Comparison of ENCODE assay signal across 8 mouse cellular contexts in the genomic region with DNA sequence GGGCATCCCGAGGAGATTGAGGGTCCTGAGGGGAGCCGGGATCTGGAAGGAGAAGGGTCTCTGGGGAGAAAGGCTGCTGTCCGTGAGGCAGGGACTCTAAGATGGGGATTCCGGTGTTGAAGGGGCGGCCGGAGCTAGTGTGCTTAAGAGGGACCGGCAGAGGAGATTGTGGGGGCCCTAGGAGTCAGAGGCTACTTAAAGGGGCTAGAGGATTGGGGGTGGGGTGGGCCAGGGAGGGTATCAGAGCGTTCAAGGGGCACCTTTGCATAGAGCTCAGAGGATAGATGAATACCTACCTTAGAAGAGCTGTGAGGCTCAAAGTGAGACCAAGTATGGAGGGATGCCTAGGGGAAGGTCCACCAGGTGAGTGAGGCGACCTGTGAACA. TPM values are rescaled to one million over a fixed set of nuclear protein-coding genes. Genes with fewer than 3 reads are reported as not detected.
DNase-seq lines count a peak whose midpoint lies in the region; ATAC-seq and TF ChIP-seq lines count a peak whose summit lies in the region.

No protein-coding gene starts in this region.

- 2% methylated on average over 9 of the region's 9 CpGs for WGBS in kidney, embryonic 14.5 days
- 1% methylated on average over 9 of the region's 9 CpGs for WGBS in hindbrain, embryonic 13.5 days
- WGBS in midbrain, embryonic 13.5 days: 1% methylated on average over 9 of the region's 9 CpGs

- H3K9ac ChIP-seq in kidney, embryonic 14.5 days (ENCODE audit: low read depth, low read length): peak overlapping the region; percentile 91
- peak overlapping the region; percentile 97 for H3K9ac ChIP-seq in hindbrain, embryonic 13.5 days
- H3K9ac ChIP-seq in midbrain, embryonic 13.5 days (replicated peaks): peak overlapping the region; percentile 94

- TF ChIP-seq CTCF in Patski (IDR thresholded peaks at IDR 0.05): no peak

- no peaks in the 10 kb centered on the region for H3K9me3 ChIP-seq in kidney, embryonic 14.5 days (ENCODE audit: control insufficient read depth, low read length)
- H3K9me3 ChIP-seq in hindbrain, embryonic 13.5 days: no peaks in the 10 kb centered on the region
- H3K9me3 ChIP-seq in midbrain, embryonic 13.5 days: no peaks in the 10 kb centered on the region

- peak; percentile 45 for ATAC-seq in kidney, embryonic 14.5 days (ENCODE audit: low FRiP score, low TSS enrichment)
- ATAC-seq in Patski: peak; percentile 4
- peak; percentile 61 for ATAC-seq in hindbrain, embryonic 13.5 days (ENCODE audit: low FRiP score)
- ATAC-seq in midbrain, embryonic 13.5 days: no peak; the same call in 1 of the 2 replicates
- ATAC-seq in inflammation-experienced regulatory T-cells, adult 6 months: no peak

- peak overlapping the region; percentile 97; the same call in 1 of the 2 replicates for H3K27ac ChIP-seq in kidney, embryonic 14.5 days (ENCODE audit: low read depth, low read length)
- peak overlapping the region; percentile 97 for H3K27ac ChIP-seq in hindbrain, embryonic 13.5 days
- H3K27ac ChIP-seq in midbrain, embryonic 13.5 days: peak overlapping the region; percentile 96

- H3K4me1 ChIP-seq in kidney, embryonic 14.5 days (ENCODE audit: control insufficient read depth, insufficient read depth, low read length): peaks cover 6% of the 10 kb centered on the region
- H3K4me1 ChIP-seq in hindbrain, embryonic 13.5 days (replicated peaks): peaks cover 28% of the 10 kb centered on the region
- H3K4me1 ChIP-seq in midbrain, embryonic 13.5 days (replicated peaks): peaks cover 17% of the 10 kb centered on the region

- no peaks in the 10 kb centered on the region for H3K27me3 ChIP-seq in kidney, embryonic 14.5 days (ENCODE audit: control insufficient read depth, insufficient read depth, low read length)
- H3K27me3 ChIP-seq in Patski: no peaks in the 10 kb centered on the region
- H3K27me3 ChIP-seq in hindbrain, embryonic 13.5 days: no peaks in the 10 kb centered on the region
- H3K27me3 ChIP-seq in midbrain, embryonic 13.5 days: no peaks in the 10 kb centered on the region

- no peak for DNase-seq in kidney, adult 9 months
- no peak for DNase-seq in Patski (ENCODE audit: low read depth, low spot score)
- DNase-seq in adrenal gland, adult 2 months: no peak
- no peak for DNase-seq in cerebellum, postnatal 14 days

- POLR2A ChIA-PET in Patski (lab: Charles Lee): interaction anchor here (0.8 to 1.9 kb wide), 6 partner anchors 9 to 35 kb away, joined by 3 to 7 read pairs (median 4); no protein-coding TSS in a partner anchor

- H3K36me3 ChIP-seq in kidney, embryonic 14.5 days (ENCODE audit: control insufficient read depth, insufficient read depth, low read length): peaks cover 6% of the 10 kb centered on the region; the same call in 1 of the 2 replicates
- H3K36me3 ChIP-seq in hindbrain, embryonic 13.5 days: peaks cover 5% of the 10 kb centered on the region
- peaks cover 5% of the 10 kb centered on the region; the same call in 1 of the 2 replicates for H3K36me3 ChIP-seq in midbrain, embryonic 13.5 days

- CTCF ChIA-PET in Patski (lab: Charles Lee): interaction anchor here (3.2 kb wide), 1 partner anchor 10 kb away, joined by 10 read pairs; no protein-coding TSS in a partner anchor

- H3K4me2 ChIP-seq in kidney, embryonic 14.5 days (replicated peaks; ENCODE audit: low read depth, low read length): peak overlapping the region; percentile 65
- peak overlapping the region; percentile 64 for H3K4me2 ChIP-seq in hindbrain, embryonic 13.5 days
- peak overlapping the region; percentile 67 for H3K4me2 ChIP-seq in midbrain, embryonic 13.5 days (replicated peaks)

- peak overlapping the region; percentile 98 for H3K4me3 ChIP-seq in kidney, embryonic 14.5 days (ENCODE audit: low read length)
- H3K4me3 ChIP-seq in hindbrain, embryonic 13.5 days: peak overlapping the region; percentile 91
- H3K4me3 ChIP-seq in midbrain, embryonic 13.5 days (replicated peaks): peak overlapping the region; percentile 92

- in situ Hi-C loops in Patski (cut with MboI; ENCODE audit: low pct_unique_long_range_greater_than_20kb): no loop called here

RNA-seq across cellular contexts. Expression of gene Gfpt1, which starts 0.5 kb away (rescaled TPM):
- polyA plus RNA-seq in kidney, embryonic 14.5 days (2014; fragmentation: Nextera tagmentation; extraction: Ambion mirVana): 16.8 and 22.3 TPM in 2 replicates
- 46.1 TPM for polyA plus RNA-seq in Patski (2021)
- polyA plus RNA-seq in hindbrain, embryonic 13.5 days (2015; fragmentation: Nextera tagmentation; extraction: Ambion mirVana): 19.0 and 22.5 TPM in 2 replicates
- polyA plus RNA-seq in midbrain, embryonic 13.5 days (2015; fragmentation: Nextera tagmentation; extraction: Ambion mirVana): 20.1 and 20.5 TPM in 2 replicates
- total RNA-seq in adrenal gland, adult 2 months (2021): 10 to 100 TPM; 37.1 to 42.4 TPM
- 3.0 and 4.3 TPM in 2 replicates for polyA plus RNA-seq in adrenal gland, adult 2 months (2012; rRNA removed)
- 10 to 100 TPM; 15.8 to 21.8 (median 19.3) TPM for polyA plus RNA-seq in inflammation-experienced regulatory T-cells, adult 6 months (2017; shearing (Covaris generic))

RNA-seq across cellular contexts. Expression of gene Nfu1, which starts 34.1 kb away (rescaled TPM):
- polyA plus RNA-seq in kidney, embryonic 14.5 days (2014; fragmentation: Nextera tagmentation; extraction: Ambion mirVana): 102 and 119 TPM in 2 replicates
- 105 TPM for polyA plus RNA-seq in Patski (2021)
- 126 and 130 TPM in 2 replicates for polyA plus RNA-seq in hindbrain, embryonic 13.5 days (2015; fragmentation: Nextera tagmentation; extraction: Ambion mirVana)
- 113 and 125 TPM in 2 replicates for polyA plus RNA-seq in midbrain, embryonic 13.5 days (2015; fragmentation: Nextera tagmentation; extraction: Ambion mirVana)
- 10 to 100 TPM; 84.3 to 92.5 TPM for total RNA-seq in adrenal gland, adult 2 months (2021)
- polyA plus RNA-seq in adrenal gland, adult 2 months (2012; rRNA removed): 57.6 and 66.9 TPM in 2 replicates
- 100 to 1,000 TPM; 125 to 144 (median 141) TPM for polyA plus RNA-seq in inflammation-experienced regulatory T-cells, adult 6 months (2017; shearing (Covaris generic))

Comparison
In these comparisons a context has a peak if more than half of its experiments do, and no peak if none do; other contexts are left out.
1. ATAC-seq: peak in kidney, embryonic 14.5 days (single experiment), Patski (single experiment) and hindbrain, embryonic 13.5 days (single experiment); none in midbrain, embryonic 13.5 days (single experiment) and inflammation-experienced regulatory T-cells, adult 6 months (single experiment).
2. Peak in every context shown above with its lines, with median percentiles within 50 percentile points of each other: H3K27ac ChIP-seq, H3K4me2 ChIP-seq, H3K4me3 ChIP-seq and H3K9ac ChIP-seq.